Mouse (Mus musculus): Measurements from ENCODE around the gene Gm49361. TPM values are rescaled to one million over a fixed set of nuclear protein-coding genes. Genes with fewer than 3 reads are reported as not detected.

Gm49361 gene
- polyA plus RNA-seq, 1 experiment, result not detected

DNA sequence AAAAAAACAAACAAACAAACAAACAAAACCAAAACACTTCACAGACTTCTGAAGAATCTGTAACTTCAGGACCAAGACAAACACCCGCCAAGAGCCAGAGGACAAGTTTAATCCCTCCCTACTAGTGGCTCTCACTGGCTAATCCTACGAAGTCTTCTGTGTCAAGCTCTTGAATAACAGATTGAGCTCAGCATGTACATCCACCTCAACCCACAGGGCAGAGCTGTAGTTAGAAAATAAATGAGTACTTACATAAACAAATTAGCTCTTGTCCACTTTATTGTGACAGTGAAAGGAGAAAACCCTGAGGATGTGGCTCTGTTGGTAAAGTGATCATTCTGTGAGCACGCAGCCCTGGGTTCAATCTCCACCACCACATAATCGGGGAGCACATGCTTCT lies 124.2 kb downstream of the Gm49361 start:
- no peak for TF ChIP-seq CTCF (IDR thresholded peaks at IDR 0.05; ENCODE audit: control insufficient read depth, insufficient read depth, low read length)
- TF ChIP-seq POLR2A (IDR thresholded peaks at IDR 0.05; ENCODE audit: borderline replicate concordance, control insufficient read depth, low read depth, low read length), result no peak
- Histone ChIP-seq H3K4me3 (replicated peaks; ENCODE audit: control insufficient read depth, low read depth, low read length) (no peak overlapping the region), H3K4me1 (ENCODE audit: control insufficient read depth, insufficient read depth, low read length) (no peaks in the 10 kb centered on the region; the same call in none of the 2 replicates), H3K27ac (ENCODE audit: control insufficient read depth, insufficient read depth, low read depth, low read length, poor library complexity) (no peak overlapping the region)
- 91% methylated on average over 4 of the region's 4 CpGs for WGBS

DNA sequence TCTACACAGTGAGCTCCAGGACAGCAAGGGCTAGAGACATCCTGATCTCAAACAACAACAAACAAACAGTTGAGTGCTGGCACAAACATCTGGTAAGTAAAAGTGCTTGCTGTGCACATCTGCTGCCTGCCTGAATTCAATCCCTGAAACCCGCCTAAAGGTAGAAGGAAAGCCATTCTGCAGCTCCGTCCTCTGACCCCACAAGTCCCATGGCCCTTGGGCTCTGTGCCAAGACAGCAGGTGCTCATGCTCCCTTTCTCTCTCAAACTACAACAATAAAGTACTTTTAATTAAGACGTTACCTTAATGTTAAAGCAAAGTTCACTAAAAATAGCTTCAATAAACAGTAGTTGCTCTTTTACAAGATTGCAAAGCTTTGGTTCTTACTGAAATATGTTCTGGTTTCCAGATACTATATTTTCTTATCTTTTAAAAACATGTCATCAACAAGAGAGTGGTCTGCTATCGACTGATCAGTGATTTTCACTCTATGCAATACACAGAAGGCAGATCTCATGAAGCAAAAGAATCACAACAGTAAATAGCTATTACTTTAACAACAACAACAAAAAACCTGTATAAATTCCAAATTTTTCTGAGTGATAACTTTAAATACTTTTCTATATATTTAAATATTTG lies 125.2 kb downstream of the Gm49361 start:
- no peaks in the 10 kb centered on the region; the same call in none of the 2 replicates for H3K4me1 ChIP-seq (ENCODE audit: control insufficient read depth, insufficient read depth, low read length)
- TF ChIP-seq CTCF (IDR thresholded peaks at IDR 0.05; ENCODE audit: control insufficient read depth, insufficient read depth, low read length) (no peak), POLR2A (IDR thresholded peaks at IDR 0.05; ENCODE audit: borderline replicate concordance, control insufficient read depth, low read depth, low read length) (no peak)
- H3K27ac ChIP-seq (ENCODE audit: control insufficient read depth, insufficient read depth, low read depth, low read length, poor library complexity), result no peak overlapping the region
- WGBS, result 76% methylated on average over 4 of the region's 4 CpGs
- H3K4me3 ChIP-seq (replicated peaks; ENCODE audit: control insufficient read depth, low read depth, low read length), result no peak overlapping the region

DNA sequence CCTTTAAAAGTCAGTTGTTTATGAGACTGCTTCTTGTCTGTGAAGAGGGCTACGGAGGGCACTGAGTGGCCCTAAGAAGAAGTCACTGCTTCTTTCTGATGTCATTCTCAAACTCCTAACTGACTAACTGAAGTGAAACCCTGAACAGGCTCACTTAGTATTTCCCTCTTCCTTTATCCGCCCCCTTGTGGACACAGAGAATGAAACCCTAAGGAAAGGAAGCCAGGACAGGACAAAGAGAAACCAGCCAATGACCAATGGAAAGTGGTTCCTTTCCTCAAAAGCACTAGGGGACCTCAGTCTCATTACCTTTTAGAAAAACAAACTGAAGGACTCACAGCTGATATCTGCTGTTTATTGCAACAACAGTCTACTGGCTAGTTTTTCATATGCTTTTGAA lies 126.4 kb downstream of the Gm49361 start:
- WGBS, result 37% methylated on average over 2 of the region's 2 CpGs
- no peak for TF ChIP-seq CTCF (IDR thresholded peaks at IDR 0.05; ENCODE audit: control insufficient read depth, insufficient read depth, low read length)
- no peak for TF ChIP-seq POLR2A (IDR thresholded peaks at IDR 0.05; ENCODE audit: borderline replicate concordance, control insufficient read depth, low read depth, low read length)
- no peak overlapping the region for H3K4me3 ChIP-seq (replicated peaks; ENCODE audit: control insufficient read depth, low read depth, low read length)
- H3K4me1 ChIP-seq (ENCODE audit: control insufficient read depth, insufficient read depth, low read length), result no peaks in the 10 kb centered on the region; the same call in none of the 2 replicates
- no peak overlapping the region for H3K27ac ChIP-seq (ENCODE audit: control insufficient read depth, insufficient read depth, low read depth, low read length, poor library complexity)

DNA sequence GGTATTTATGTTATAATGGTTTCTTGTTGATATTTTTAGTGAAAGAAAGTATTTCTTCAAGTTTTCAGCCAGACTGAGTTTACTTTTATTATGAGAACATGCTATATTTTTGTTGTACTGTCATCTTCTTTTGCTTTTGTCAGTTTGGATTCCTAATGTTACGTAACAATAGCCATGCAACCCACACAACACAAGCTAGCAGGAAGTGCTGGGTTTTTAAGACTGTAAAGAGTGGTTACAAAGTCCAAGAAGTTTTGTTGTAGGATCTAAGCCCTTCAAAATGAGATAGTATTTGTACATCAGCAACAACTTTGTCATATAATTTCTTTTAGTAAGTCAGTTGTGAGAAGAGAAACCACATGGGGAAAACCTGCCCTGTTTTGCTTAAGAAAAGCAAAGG lies 128.2 kb downstream of the Gm49361 start:
- Histone ChIP-seq H3K27ac (ENCODE audit: control insufficient read depth, insufficient read depth, low read depth, low read length, poor library complexity) (no peak overlapping the region), H3K4me3 (replicated peaks; ENCODE audit: control insufficient read depth, low read depth, low read length) (no peak overlapping the region), H3K4me1 (ENCODE audit: control insufficient read depth, insufficient read depth, low read length) (no peaks in the 10 kb centered on the region; the same call in 1 of the 2 replicates)
- WGBS, result 68% methylated on average over 1 of the region's 1 CpGs
- TF ChIP-seq POLR2A (IDR thresholded peaks at IDR 0.05; ENCODE audit: borderline replicate concordance, control insufficient read depth, low read depth, low read length), result no peak
- TF ChIP-seq CTCF (IDR thresholded peaks at IDR 0.05; ENCODE audit: control insufficient read depth, insufficient read depth, low read length), result no peak

DNA sequence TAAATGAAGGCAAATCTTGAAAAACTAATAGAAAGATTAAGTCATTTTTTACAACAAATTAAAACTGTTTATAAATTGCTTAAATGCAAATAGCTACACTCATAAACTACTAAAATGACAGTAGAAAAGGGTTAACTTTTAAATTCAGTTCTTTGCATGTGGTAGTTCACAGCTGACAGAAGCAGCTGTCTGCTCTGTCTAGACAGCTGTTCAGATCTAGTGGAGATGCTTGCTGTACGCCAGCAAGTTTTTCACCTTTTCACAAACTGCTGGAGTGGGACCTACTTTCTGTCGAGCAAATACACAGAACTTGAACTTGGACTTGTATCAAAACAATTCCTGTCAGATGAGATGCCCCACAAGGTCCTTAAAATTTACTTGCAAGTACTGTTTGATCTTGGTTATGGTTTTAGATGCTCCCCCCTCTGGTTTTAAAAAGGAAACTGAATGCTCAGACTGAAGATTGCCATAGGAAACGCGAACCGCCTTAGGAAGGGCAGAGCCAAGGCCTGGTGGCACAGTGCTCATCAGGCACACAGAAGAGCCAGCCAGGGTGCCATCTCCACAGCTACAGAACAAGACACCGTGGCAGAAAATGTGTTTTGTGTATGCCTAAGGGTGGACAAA lies 129.5 kb downstream of the Gm49361 start:
- 69% methylated on average over 6 of the region's 6 CpGs for WGBS
- no peak overlapping the region for H3K27ac ChIP-seq (ENCODE audit: control insufficient read depth, insufficient read depth, low read depth, low read length, poor library complexity)
- TF ChIP-seq CTCF (IDR thresholded peaks at IDR 0.05; ENCODE audit: control insufficient read depth, insufficient read depth, low read length) (no peak), POLR2A (IDR thresholded peaks at IDR 0.05; ENCODE audit: borderline replicate concordance, control insufficient read depth, low read depth, low read length) (no peak)

DNA sequence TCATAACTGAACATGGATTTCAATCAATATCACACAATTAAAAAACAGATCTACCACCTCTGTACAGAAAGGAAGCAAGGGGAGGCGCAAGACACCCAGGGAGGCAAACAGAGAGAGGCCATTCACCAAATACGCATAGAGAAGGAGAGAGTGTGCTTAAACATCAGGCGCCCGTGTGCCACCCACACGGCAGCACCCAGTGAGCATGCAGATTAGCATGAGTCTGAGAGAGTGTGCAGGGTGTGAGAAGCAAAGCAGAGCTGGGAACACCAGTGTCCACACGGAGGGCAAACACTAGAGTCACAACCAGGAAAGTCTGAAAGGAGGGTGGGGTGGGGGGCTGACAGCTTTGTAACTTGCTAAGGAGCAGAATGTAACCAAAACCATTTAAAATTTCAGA lies 130.1 kb downstream of the Gm49361 start:
- Histone ChIP-seq H3K4me3 (replicated peaks; ENCODE audit: control insufficient read depth, low read depth, low read length) (no peak overlapping the region), H3K27ac (ENCODE audit: control insufficient read depth, insufficient read depth, low read depth, low read length, poor library complexity) (no peak overlapping the region), H3K4me1 (ENCODE audit: control insufficient read depth, insufficient read depth, low read length) (no peaks in the 10 kb centered on the region; the same call in 1 of the 2 replicates)
- WGBS, result 91% methylated on average over 6 of the region's 6 CpGs
- TF ChIP-seq POLR2A (IDR thresholded peaks at IDR 0.05; ENCODE audit: borderline replicate concordance, control insufficient read depth, low read depth, low read length) (no peak), CTCF (IDR thresholded peaks at IDR 0.05; ENCODE audit: control insufficient read depth, insufficient read depth, low read length) (no peak)

More for the DNA sequence above, 129.5 kb downstream of the Gm49361 start:
- H3K4me1 ChIP-seq (ENCODE audit: control insufficient read depth, insufficient read depth, low read length), result no peaks in the 10 kb centered on the region; the same call in 1 of the 2 replicates
- no peak overlapping the region for H3K4me3 ChIP-seq (replicated peaks; ENCODE audit: control insufficient read depth, low read depth, low read length)

DNA sequence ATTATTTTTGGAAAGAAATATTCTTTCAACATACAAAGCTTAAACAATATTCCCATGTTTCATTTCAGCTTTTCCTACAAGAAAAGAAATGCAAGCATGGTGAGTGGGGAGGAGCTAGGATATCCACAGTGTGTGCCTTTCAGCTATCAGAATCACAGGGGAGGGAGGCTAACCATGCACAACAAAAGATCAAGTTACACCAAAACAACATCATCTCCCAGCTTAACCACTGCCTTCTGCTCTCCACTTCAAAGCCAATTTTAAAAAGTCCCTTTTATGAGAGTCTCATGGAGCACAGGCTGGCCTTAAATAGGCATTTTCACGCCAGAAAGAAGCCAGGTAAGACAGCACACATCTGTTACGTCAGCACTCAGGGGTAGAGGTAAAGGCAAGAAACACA lies 134.9 kb downstream of the Gm49361 start:
- Histone ChIP-seq H3K4me1 (ENCODE audit: control insufficient read depth, insufficient read depth, low read length) (no peaks in the 10 kb centered on the region), H3K27ac (ENCODE audit: control insufficient read depth, insufficient read depth, low read depth, low read length, poor library complexity) (no peak overlapping the region), H3K4me3 (replicated peaks; ENCODE audit: control insufficient read depth, low read depth, low read length) (no peak overlapping the region)
- 90% methylated on average over 2 of the region's 2 CpGs for WGBS
- TF ChIP-seq POLR2A (IDR thresholded peaks at IDR 0.05; ENCODE audit: borderline replicate concordance, control insufficient read depth, low read depth, low read length) (no peak), CTCF (IDR thresholded peaks at IDR 0.05; ENCODE audit: control insufficient read depth, insufficient read depth, low read length) (no peak)

DNA sequence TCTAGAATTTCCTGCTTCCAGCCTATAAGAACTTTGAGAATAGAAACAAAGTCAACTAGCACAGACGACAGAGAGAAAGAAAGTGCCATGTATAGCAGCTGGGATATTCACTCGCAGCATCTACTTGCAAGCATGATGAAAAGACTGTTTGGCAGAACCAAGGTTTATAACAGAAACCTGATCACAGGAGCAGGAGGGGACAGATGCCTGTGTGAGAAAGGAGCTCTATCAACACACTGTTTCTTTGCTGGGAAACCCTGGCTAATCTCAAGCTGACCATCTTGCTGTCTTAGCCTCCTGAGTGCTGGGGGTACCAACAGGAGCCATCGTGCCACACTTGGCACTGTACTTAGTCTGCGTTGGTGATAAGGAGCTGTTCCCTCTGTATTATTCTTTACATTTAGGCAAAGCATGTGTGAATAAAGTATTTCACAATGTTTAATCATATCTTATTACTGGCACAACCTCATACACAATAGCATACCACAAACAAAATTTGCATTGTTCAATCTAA lies 136.0 kb downstream of the Gm49361 start:
- no peak overlapping the region for H3K27ac ChIP-seq (ENCODE audit: control insufficient read depth, insufficient read depth, low read depth, low read length, poor library complexity)
- no peaks in the 10 kb centered on the region for H3K4me1 ChIP-seq (ENCODE audit: control insufficient read depth, insufficient read depth, low read length)
- WGBS, result 72% methylated on average over 4 of the region's 4 CpGs
- H3K4me3 ChIP-seq (replicated peaks; ENCODE audit: control insufficient read depth, low read depth, low read length), result no peak overlapping the region
- TF ChIP-seq CTCF (IDR thresholded peaks at IDR 0.05; ENCODE audit: control insufficient read depth, insufficient read depth, low read length) (no peak), POLR2A (IDR thresholded peaks at IDR 0.05; ENCODE audit: borderline replicate concordance, control insufficient read depth, low read depth, low read length) (no peak)
